Mouse (Mus musculus): Measurements from ENCODE around the gene Fry. TPM values are rescaled to one million over a fixed set of nuclear protein-coding genes. Genes with fewer than 3 reads are reported as not detected.

Gene Fry
- polyA plus RNA-seq, 1 experiment from 2014 or later, result 10.8 TPM

Other genes with a start within 250 kb of the Fry start
- 0.41 and 0.43 TPM in 2 replicates for gene Rxfp2, start 100.0 kb upstream of the Fry start, polyA plus RNA-seq (2015; fragmentation: Nextera tagmentation; extraction: Ambion mirVana)